Mouse (Mus musculus): Measurements from ENCODE around the gene Paqr5. TPM values are rescaled to one million over a fixed set of nuclear protein-coding genes. Genes with fewer than 3 reads are reported as not detected.

Gene Paqr5
- total RNA-seq, 1 experiment from 2014 or later = 2.6 TPM

GRCm38 (mm10) chr9:61909633-61910032 is 117.0 kb downstream of the Paqr5 start:
- DNase-seq = no peak

- DNase-seq = no peak
Observed at GRCm38 (mm10) chr9:61908832-61909407, 117.7 kb downstream of the Paqr5 start.

DNA sequence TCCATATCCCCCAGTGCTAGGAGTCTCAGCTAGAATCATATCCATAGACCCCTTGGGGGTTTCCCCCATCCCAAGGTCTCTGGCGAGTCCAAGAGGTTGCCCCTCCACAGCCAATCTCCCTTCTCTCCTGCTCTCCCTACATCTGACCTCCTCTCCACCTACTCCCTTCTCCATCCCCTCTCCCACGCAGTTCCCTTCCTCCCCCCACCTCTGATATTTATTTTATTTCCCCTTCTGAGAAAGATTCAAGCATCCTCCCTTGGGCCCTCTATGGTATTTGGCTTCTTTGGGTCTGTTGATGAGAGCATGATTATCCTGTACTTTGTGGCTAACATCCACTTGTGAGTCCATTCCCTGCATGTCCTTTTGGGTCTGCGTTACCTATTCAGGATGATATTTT is 118.3 kb downstream of the Paqr5 start:
- DNase-seq = no peak

DNA sequence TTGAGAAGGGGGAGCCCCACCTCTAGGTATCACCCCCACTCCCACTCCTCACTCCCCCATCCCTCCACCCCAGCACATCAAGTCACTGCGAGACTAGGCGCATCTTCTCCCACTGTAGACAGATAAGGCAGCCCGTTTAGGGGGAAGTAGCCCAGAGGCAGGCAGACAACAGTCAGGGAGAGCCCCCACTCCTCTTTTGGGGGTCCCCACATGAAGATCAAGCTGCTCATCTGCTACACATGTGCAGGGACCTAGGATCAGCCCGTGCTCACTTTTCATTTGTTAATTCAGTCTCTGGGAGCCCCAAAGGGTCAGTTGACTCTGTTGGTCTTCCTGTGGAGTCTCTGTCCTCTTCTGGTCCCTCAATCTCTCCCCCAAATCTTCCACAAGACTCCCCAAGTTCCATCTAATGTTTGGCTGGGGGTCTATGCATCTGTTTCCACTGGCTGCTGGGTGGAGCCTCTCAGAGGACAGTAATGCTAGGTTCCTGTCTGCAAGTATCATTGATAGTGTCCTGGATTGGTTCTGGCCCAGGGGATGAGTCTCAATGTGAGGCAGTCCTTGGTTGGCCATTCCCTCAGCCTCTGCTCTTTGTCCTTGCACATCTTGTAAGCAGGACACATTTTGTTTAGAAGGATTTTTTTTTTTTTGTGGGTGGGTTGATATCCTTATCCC is 118.9 kb downstream of the Paqr5 start:
- no peak for DNase-seq

DNA sequence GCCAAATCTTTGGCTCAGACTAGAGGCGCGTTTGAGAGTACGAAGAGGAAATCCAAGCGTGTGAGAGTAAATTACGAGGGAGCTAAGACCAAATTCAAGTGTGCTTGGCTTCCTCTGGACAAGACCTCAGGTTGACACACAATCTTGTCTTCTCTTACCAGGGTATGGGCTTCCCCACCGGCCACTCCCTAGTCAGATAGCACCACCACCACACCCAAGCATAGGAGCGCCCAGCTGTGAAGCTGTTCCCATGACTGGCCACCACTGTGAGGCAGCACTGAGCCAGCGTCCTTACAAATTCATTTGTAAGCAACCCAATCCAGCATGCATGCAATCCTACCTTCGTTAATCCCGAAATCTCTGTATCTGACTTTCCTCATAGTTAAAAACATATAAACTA is 119.7 kb downstream of the Paqr5 start:
- peak; percentile 66 for DNase-seq

GRCm38 (mm10) chr9:61905576-61905975 is 121.1 kb downstream of the Paqr5 start:
- no peak for DNase-seq

GRCm38 (mm10) chr9:61904201-61904600 is 122.5 kb downstream of the Paqr5 start:
- DNase-seq = no peak

Other genes with a start within 250 kb of the Paqr5 start
- 1,575 and 2,047 TPM in 2 replicates for gene Rplp1, start 112.3 kb downstream of the Paqr5 start, total RNA-seq (2021)
- gene Kif23, start 80.1 kb downstream of the Paqr5 start, total RNA-seq (2021) = 25.6 and 26.2 TPM in 2 replicates
- 27.2 and 30.3 TPM in 2 replicates for gene Glce, start 95.8 kb upstream of the Paqr5 start, total RNA-seq (2021)